Mouse (Mus musculus) thymus, adult 2 months (tissue): ENCODE data around the gene Dnajc30.

Source experiments
- CTCF ChIP-seq: fragments of 200-500 bp; IDR thresholded peaks from 2 replicates; pipeline ENCODE4 v1.5.1; 2012; ENCODE audit warnings: mild to moderate bottlenecking, control low read depth, low read length, moderate library complexity, borderline replicate concordance; ENCODE audit not compliant: control insufficient read depth, poor library complexity, insufficient read depth; ENCODE audit errors: extremely low read depth
- POLR2A ChIP-seq: fragments of 200-500 bp; IDR thresholded peaks from 2 replicates; pipeline ENCODE4 v1.6.1; 2012; ENCODE audit warnings: mild to moderate bottlenecking, low read length, control low read depth, moderate library complexity; ENCODE audit not compliant: control insufficient read depth, poor library complexity, insufficient read depth; ENCODE audit errors: extremely low read depth

- TF ChIP-seq CTCF (no peak), POLR2A (no peak)
Observed at GRCm38 (mm10) chr5:135109017-135109416, 45.0 kb downstream of the Dnajc30 start.
